Mouse (Mus musculus) heart, embryonic 16.5 days (tissue): ENCODE measurements at regions not wholly inside any gene's neighbourhood (a gene's known extent, or its start where the extent isn't known, plus 50 kb on each side); places are given as distances from the start of the nearest gene placed in this dataset.

Experiments used
- ATAC-seq: fragments of 200-750 bp; cut with Nextera tagmentation; replicated peaks from 2 replicates; pipeline ENCODE4 v1.8.0; 2017; ENCODE audit warnings: moderate number of reproducible peaks; ENCODE audit not compliant: insufficient read depth, low FRiP score; ENCODE audit errors: extremely low read depth
- H3K27ac ChIP-seq: fragments of 300-500 bp; sonication (generic); 2 replicates; pipeline ENCODE4 v1.5.1; 2014; ENCODE audit warnings: mild to moderate bottlenecking, low read length, control low read depth, moderate library complexity
- H3K27me3 ChIP-seq: fragments of 300-500 bp; sonication (generic); 2 replicates; pipeline ENCODE4 v1.6.1; 2014; ENCODE audit warnings: low read length, mixed read lengths; ENCODE audit not compliant: control insufficient read depth, insufficient read depth
- H3K36me3 ChIP-seq: fragments of 300-500 bp; sonication (generic); 2 replicates; pipeline ENCODE4 v1.6.1; 2014; ENCODE audit not compliant: control insufficient read depth, insufficient read depth
- H3K4me1 ChIP-seq: fragments of 300-500 bp; sonication (generic); 2 replicates; pipeline ENCODE4 v1.6.1; 2014; ENCODE audit warnings: low read length, mixed read lengths; ENCODE audit not compliant: control insufficient read depth, insufficient read depth
- H3K4me2 ChIP-seq: fragments of 300-500 bp; sonication (generic); 2 replicates; pipeline ENCODE4 v1.6.1; 2014; ENCODE audit warnings: low read depth, mild to moderate bottlenecking, control low read depth, low read length
- H3K4me3 ChIP-seq: fragments of 300-500 bp; sonication (generic); 2 replicates; pipeline ENCODE4 v1.5.1; 2014; ENCODE audit warnings: mild to moderate bottlenecking, control low read depth, low read length
- H3K9ac ChIP-seq: fragments of 300-500 bp; sonication (generic); 2 replicates; pipeline ENCODE4 v1.6.1; 2014; ENCODE audit warnings: low read length, control low read depth
- H3K9me3 ChIP-seq: fragments of 300-500 bp; sonication (generic); replicated peaks from 2 replicates; pipeline ENCODE4 v1.6.1; 2016; ENCODE audit warnings: low read length; ENCODE audit not compliant: control insufficient read depth
- WGBS: fragments of 180-500 bp; shearing (Covaris S2); extraction: QIAGEN DNeasy Blood & Tissue Kit; methylation state at CpG from one replicate; pipeline ENCODE4 v1.1.7; 2014; 5-methylcytosine and 5-hydroxymethylcytosine counted together

DNA sequence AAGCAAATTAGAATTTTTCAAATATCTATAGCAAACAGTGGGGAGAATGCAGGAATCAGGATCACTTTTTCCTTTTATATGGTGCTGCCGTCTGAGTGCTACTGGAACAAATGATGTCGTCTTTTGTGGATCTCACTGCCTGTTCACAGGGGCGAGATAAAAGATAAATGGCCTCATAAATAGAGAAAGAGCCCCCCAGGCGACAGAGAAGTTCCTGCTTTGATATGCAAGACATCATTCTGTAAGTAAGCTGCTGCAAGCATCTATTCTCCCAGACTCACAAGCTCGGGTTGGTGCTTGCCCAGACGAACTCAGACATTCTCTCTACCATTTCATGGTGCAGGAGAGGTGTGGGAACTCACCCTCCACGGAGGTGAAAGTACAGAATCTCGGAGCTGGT lies 377.6 kb upstream of the Cdh4 start:
- Histone ChIP-seq H3K9ac (no peak overlapping the region), H3K36me3 (no peaks in the 10 kb centered on the region), H3K27me3 (no peaks in the 10 kb centered on the region), H3K27ac (no peak overlapping the region), H3K4me2 (no peak overlapping the region), H3K4me3 (no peak overlapping the region), H3K9me3 (no peaks in the 10 kb centered on the region), H3K4me1 (no peaks in the 10 kb centered on the region)
- WGBS = 35% methylated on average over 8 of the region's 8 CpGs
- no peak for ATAC-seq

DNA sequence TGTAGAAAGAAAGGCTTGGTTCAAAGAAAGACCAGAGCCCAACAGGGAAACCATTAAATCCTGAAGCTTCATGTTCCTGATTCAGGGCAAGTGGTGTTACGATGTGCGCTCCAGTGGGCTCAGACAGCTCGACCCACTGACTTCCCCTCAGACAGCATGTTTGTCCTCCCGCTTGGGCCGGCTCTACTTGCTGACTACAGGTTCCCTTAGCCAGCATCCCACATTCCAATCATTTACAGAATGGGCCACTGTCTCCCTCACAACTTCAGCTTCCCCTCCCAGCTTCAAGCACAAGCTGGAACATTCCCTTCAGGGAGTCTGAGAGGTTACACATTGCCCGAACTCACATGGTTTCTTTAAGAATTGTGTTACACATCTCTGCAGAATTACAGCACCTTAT lies 372.7 kb upstream of the Cdh4 start:
- Histone ChIP-seq H3K27me3 (no peaks in the 10 kb centered on the region), H3K36me3 (no peaks in the 10 kb centered on the region), H3K27ac (no peak overlapping the region), H3K9me3 (no peaks in the 10 kb centered on the region), H3K4me2 (no peak overlapping the region), H3K4me3 (no peak overlapping the region), H3K9ac (no peak overlapping the region), H3K4me1 (no peaks in the 10 kb centered on the region)
- no peak for ATAC-seq
- WGBS = 68% methylated on average over 6 of the region's 6 CpGs

DNA sequence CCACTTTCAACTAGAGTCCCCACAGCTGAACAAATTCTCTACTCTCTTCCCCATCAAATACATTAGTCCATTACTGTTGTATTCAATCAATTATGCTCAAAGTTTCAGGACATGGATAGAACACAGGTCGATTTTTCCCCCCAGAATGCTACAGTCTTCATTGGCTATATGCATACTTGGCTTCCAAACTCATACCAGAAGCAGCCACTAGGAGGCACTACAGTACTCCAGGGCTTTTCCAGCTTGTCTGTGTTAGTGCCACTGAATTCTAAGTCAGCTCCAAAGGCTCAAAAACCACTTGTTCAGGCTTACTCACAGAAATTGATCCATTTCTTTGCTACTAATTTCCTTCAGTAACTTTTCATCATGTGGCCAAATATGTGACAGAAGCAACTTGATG lies 371.9 kb upstream of the Cdh4 start:
- Histone ChIP-seq H3K9me3 (no peaks in the 10 kb centered on the region), H3K9ac (no peak overlapping the region), H3K36me3 (no peaks in the 10 kb centered on the region), H3K27me3 (no peaks in the 10 kb centered on the region), H3K27ac (no peak overlapping the region), H3K4me1 (no peaks in the 10 kb centered on the region), H3K4me2 (no peak overlapping the region), H3K4me3 (no peak overlapping the region)
- 43% methylated on average over 1 of the region's 1 CpGs for WGBS
- ATAC-seq = no peak

- Histone ChIP-seq H3K36me3 (no peaks in the 10 kb centered on the region), H3K27me3 (0 out of 2 replicates have a peak, but pooled peaks cover 2% of the 10 kb centered on the region), H3K4me1 (no peaks in the 10 kb centered on the region), H3K9me3 (no peaks in the 10 kb centered on the region), H3K27ac (no peak overlapping the region), H3K4me2 (no peak overlapping the region), H3K9ac (no peak overlapping the region), H3K4me3 (no peak overlapping the region)
- WGBS = 67% methylated on average over 13 of the region's 13 CpGs
- no peak for ATAC-seq
These were observed 361.6 kb upstream of the Cdh4 start for GRCm38 (mm10) chr2:179080462-179081274.

DNA sequence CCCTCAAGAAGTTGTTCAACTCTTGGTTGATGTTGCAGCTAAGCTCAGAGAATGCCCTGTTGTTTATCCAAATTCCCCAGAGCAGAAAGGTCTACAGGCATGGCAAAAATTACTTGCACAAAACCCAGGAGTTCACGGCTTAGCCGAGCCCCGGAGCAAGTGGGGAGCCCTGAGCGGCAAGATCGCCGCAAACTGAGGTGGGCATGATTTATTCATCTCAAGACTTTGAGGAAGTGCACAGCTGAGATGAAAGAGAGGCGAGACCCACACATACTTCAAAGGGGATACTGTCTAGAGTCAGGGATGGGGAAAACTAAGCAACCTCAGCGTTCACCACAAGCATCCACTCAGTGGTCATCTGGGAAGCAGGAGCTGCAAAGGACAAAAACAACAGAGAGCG lies 355.3 kb upstream of the Cdh4 start:
- H3K36me3 ChIP-seq = no peaks in the 10 kb centered on the region
- no peak overlapping the region for H3K9ac ChIP-seq
- H3K27ac ChIP-seq = no peak overlapping the region
- H3K9me3 ChIP-seq = no peaks in the 10 kb centered on the region
- H3K27me3 ChIP-seq = peaks cover 2% of the 10 kb centered on the region; the same call in 1 of the 2 replicates
- no peak overlapping the region for H3K4me2 ChIP-seq
- no peaks in the 10 kb centered on the region for H3K4me1 ChIP-seq
- ATAC-seq = no peak
- 88% methylated on average over 9 of the region's 9 CpGs for WGBS
- H3K4me3 ChIP-seq = no peak overlapping the region

DNA sequence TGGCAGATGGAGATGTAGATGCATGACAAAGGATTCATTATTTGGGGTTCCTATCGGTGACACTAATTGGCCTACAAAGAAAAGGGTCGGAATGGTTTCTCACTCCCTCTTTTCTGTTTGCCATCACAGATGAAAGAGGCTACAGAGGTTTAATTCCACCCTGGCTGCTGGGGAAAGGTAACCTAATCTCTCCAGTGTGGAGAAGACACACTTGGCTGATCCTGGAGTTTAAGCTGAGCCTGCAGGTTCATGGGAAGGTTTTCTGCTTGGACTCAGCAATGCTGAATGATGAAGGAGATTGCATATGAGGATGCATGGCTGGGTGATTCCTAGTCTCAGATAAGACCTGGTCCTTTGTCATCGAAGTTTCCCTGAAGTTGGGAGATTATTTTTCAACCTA lies 350.8 kb upstream of the Cdh4 start:
- no peaks in the 10 kb centered on the region; the same call in 1 of the 2 replicates for H3K27me3 ChIP-seq
- no peaks in the 10 kb centered on the region for H3K4me1 ChIP-seq
- H3K4me2 ChIP-seq = no peak overlapping the region
- no peaks in the 10 kb centered on the region for H3K9me3 ChIP-seq
- H3K27ac ChIP-seq = no peak overlapping the region
- H3K9ac ChIP-seq = no peak overlapping the region
- 59% methylated on average over 3 of the region's 3 CpGs for WGBS
- no peak overlapping the region for H3K4me3 ChIP-seq
- no peak for ATAC-seq
- H3K36me3 ChIP-seq = no peaks in the 10 kb centered on the region

- Histone ChIP-seq H3K27me3 (no peaks in the 10 kb centered on the region; the same call in 1 of the 2 replicates), H3K4me3 (no peak overlapping the region), H3K36me3 (no peaks in the 10 kb centered on the region), H3K9me3 (0 out of 2 replicates have a peak, but pooled peaks cover 2% of the 10 kb centered on the region), H3K4me1 (no peaks in the 10 kb centered on the region), H3K9ac (no peak overlapping the region), H3K27ac (no peak overlapping the region), H3K4me2 (no peak overlapping the region)
- ATAC-seq = no peak
- 77% methylated on average over 11 of the region's 11 CpGs for WGBS
These were observed 348.2 kb upstream of the Cdh4 start for GRCm38 (mm10) chr2:179093996-179094395.

DNA sequence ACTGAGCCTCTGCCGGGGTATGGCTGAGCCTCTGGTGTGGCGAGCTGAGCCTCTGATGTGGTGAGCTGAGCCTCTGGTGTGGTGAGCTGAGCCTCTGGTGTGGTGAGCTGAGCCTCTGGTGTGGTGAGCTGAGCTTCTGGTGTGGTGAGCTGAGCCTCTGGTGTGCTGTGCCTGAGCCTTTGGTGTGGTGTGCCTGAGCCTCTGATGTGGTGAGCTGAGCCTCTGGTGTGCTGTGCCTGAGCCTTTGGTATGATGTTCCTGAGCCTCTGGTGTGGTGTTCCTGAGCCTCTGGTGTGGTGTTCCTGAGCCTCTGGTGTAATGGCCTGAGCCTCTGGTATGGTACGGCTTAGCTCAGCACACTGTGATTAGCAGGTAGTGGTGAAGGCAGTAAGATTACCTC lies 346.2 kb upstream of the Cdh4 start:
- Histone ChIP-seq H3K4me3 (no peak overlapping the region), H3K27me3 (no peaks in the 10 kb centered on the region), H3K36me3 (no peaks in the 10 kb centered on the region), H3K4me2 (no peak overlapping the region), H3K9me3 (0 out of 2 replicates have a peak, but pooled peaks cover 4% of the 10 kb centered on the region), H3K4me1 (no peaks in the 10 kb centered on the region), H3K27ac (no peak overlapping the region), H3K9ac (no peak overlapping the region)
- WGBS = 78% methylated on average over 3 of the region's 3 CpGs
- no peak for ATAC-seq

DNA sequence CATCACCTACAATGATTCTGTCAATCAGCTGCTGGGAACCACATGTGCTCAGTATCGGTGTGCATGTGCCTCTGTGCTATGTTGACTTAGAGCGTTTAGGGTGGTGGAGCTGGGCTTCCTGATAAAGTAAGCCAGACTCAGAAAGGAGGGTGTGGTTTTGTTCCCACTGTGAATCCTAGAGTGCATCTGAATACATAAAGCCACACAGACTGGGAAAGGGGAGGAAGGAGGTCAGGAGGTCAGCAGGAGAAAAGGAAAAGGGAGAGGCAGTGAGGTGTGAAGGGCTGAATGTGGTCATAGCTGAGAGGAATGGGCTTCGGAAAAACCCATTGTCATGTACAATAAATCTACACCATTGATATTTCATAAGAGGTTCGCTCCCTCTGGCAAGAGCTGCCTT lies 345.4 kb upstream of the Cdh4 start:
- no peaks in the 10 kb centered on the region for H3K4me1 ChIP-seq

More for the DNA sequence above, 345.4 kb upstream of the Cdh4 start:
- no peaks in the 10 kb centered on the region for H3K36me3 ChIP-seq
- no peaks in the 10 kb centered on the region for H3K27me3 ChIP-seq
- H3K4me3 ChIP-seq = no peak overlapping the region
- no peak overlapping the region for H3K4me2 ChIP-seq
- H3K27ac ChIP-seq = no peak overlapping the region
- 0 out of 2 replicates have a peak, but pooled peaks cover 4% of the 10 kb centered on the region for H3K9me3 ChIP-seq
- WGBS = 68% methylated on average over 4 of the region's 4 CpGs
- no peak for ATAC-seq
- no peak overlapping the region for H3K9ac ChIP-seq
